Mouse (Mus musculus): ENCODE results near the gene Il31. TPM values are rescaled to one million over a fixed set of nuclear protein-coding genes. Genes with fewer than 3 reads are reported as not detected.

Il31 gene
- total RNA-seq, 2 experiments from 2014 or later, result not detected

Small RNAs within 50 kb of the gene (microRNA-seq; reads per million reads assigned to microRNA genes)
- gene Mir7647, result 2.5 reads per million in 2 experiments

Other genes with a start within 250 kb of the Il31 start
- 1 to 10 TPM; 5.4 to 7.3 TPM for gene Wdr66, start 237.4 kb downstream of the Il31 start, total RNA-seq (2021)
- 10 to 100 TPM; 72.7 to 78.5 TPM for gene Bcl7a, start 145.7 kb downstream of the Il31 start, total RNA-seq (2021)
- gene Mlxip, start 94.7 kb downstream of the Il31 start, total RNA-seq (2021), result 10 to 100 TPM; 22.3 to 22.7 TPM
- 1 to 10 TPM; 1.7 to 2.2 TPM for gene Lrrc43, start 184 bp downstream of the Il31 start, total RNA-seq (2021)
- gene B3gnt4, start 21.0 kb upstream of the Il31 start, total RNA-seq (2021), result 1 to 10 TPM; 1.3 to 1.8 TPM
- gene Diablo, start 34.7 kb upstream of the Il31 start, total RNA-seq (2021), result 10 to 100 TPM; 41.3 to 48.8 TPM
- gene Gm49027, start 36.0 kb upstream of the Il31 start, total RNA-seq (2021), result 1 to 10 TPM; 6.2 to 8.7 TPM
- gene Vps33a, start 83.5 kb upstream of the Il31 start, total RNA-seq (2021), result 10 to 100 TPM; 71.4 to 72.0 TPM
- gene Clip1, start 195.1 kb upstream of the Il31 start, total RNA-seq (2021), result 100 to 1,000 TPM; 119 to 121 TPM
- 10 to 100 TPM; 50.5 to 50.7 TPM for gene Zcchc8, start 231.6 kb upstream of the Il31 start, total RNA-seq (2021)

Measured in layer of hippocampus, postnatal 10 days (tissue).